Mouse (Mus musculus): Measurements from ENCODE around the gene Klhl2.

DNA sequence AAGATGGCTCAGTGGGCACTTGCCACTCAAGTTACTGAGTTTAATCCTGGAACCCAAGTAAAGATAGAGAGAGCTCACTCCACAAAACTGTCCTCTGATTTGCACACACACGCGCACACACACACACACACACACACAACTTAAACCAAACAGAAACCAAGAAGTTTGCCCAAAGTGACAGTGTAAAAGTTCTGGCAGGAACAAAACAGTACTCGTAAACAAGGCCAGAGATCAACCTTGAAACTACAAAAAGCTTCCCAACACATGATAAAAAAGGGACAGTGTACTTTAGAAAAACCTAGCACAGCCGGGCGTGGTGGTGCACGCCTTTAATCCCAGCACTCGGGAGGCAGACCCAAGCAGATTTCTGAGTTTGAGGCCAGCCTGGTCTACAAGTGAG is 121.7 kb downstream of the Klhl2 start:
- no peak for TF ChIP-seq CTCF (IDR thresholded peaks at IDR 0.05; ENCODE audit: low read depth, low read length)
- TF ChIP-seq POLR2A (IDR thresholded peaks at IDR 0.05; ENCODE audit: extremely low read depth, insufficient read depth, low read length): no peak
